Mouse (Mus musculus): Measurements from ENCODE around the gene Gas7.

DNA sequence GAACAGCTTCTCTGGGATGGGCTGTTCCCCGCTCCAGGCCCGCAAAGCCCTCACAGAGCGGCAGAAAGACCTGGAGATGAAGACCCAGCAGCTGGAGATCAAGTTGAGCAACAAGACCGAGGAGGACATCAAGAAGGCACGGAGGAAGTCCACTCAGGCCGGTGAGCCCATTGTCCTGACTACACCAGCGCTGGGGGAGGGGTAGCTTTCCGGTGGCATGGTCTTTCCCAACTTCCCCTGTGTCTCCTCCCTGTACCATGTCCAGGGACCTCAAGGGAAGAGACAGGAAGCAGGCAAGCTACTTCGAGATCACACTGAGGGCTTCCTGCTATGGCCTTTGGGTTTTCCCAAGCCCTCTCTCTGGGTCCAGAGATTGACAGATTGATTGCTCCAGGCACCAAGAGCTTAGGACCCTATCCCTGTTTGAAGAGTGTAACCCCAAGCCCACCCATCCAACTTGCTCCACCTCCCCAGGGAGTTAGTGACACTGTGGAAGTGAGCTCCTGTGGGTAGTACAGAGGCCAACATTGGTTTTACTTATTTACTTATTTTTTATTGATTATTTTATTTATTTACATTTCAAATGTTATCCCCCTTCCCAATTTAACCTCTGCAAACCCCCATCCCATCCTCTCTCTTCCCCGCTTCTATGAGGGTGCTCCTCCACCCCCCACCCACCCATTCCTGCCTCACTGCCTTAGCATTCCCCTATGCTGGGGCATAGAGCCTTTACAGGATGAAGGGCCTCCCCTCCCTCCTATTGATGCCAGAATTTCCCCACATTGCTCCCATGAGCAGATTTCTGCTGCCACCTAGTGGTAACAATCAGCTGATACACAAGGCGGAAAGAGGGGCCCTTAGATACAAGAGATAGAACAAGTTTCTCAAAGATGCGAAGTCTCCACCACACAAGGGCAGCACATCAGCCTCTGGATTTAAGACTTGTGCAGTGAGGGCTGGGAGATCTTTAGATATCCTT is 220.6 kb downstream of the Gas7 start:
- TF ChIP-seq CTCF (IDR thresholded peaks at IDR 0.05; ENCODE audit: extremely low read depth, insufficient read depth, low read length) (peak; percentile 82), POLR2A (IDR thresholded peaks at IDR 0.05; ENCODE audit: extremely low read depth, insufficient read depth, low read length) (no peak)
